Mouse (Mus musculus) C2C12 (cell line): ENCODE measurements around the gene Sf3a1.

Experiments used
- CTCF ChIP-seq: IDR thresholded peaks from one replicate; pipeline ENCODE4 v1.5.1; 2011; ENCODE audit not compliant: control insufficient read depth, insufficient read depth, insufficient read length
- FOSL1 ChIP-seq: IDR thresholded peaks from one replicate; pipeline ENCODE4 v1.8.0; 2011; ENCODE audit warnings: mild to moderate bottlenecking, low read length; ENCODE audit not compliant: poor library complexity, insufficient read depth, severe bottlenecking
- MAX ChIP-seq: IDR thresholded peaks from one replicate; pipeline ENCODE4 v1.6.1; 2011; ENCODE audit warnings: mild to moderate bottlenecking, control low read depth

DNA sequence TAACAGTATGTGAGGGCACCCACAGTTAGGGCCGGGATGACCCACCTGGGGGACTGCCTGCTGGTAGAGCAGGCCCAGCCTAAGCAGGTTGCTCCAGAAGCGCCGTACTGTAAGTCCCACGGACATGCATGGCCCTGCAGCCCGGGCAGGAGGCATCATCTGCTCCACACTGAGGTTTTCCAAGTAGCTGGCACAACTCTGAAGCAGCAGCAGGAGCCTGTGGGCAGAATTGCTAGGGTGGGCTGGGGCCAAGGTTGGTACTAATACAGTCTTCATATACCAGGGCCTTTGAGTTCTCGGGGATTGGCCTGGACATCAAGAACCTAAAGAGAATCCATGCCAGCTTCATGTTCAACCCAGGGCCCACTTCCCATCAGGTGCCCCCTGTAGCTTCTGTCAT, 10.3 kb upstream of the Sf3a1 start:
- TF ChIP-seq CTCF (no peak), MAX (no peak), FOSL1 (no peak)
